Mouse (Mus musculus) bone marrow, adult 2 months (tissue): ENCODE measurements around the gene Pcsk7. TPM values are rescaled to one million over a fixed set of nuclear protein-coding genes. Genes with fewer than 3 reads are reported as not detected.

ENCODE experiments used
- H3K27ac ChIP-seq: fragments of 200-500 bp; 2 replicates; pipeline ENCODE4 v1.5.1; 2012; ENCODE audit warnings: low read depth, mild to moderate bottlenecking, control low read depth, inconsistent platforms, low read length; ENCODE audit not compliant: control insufficient read depth, poor library complexity, insufficient read depth
- H3K4me1 ChIP-seq: fragments of 200-500 bp; 2 replicates; pipeline ENCODE4 v1.6.1; 2011; ENCODE audit warnings: low read length; ENCODE audit not compliant: control insufficient read depth, insufficient read depth
- H3K4me3 ChIP-seq: fragments of 200-500 bp; replicated peaks from 2 replicates; pipeline ENCODE3; 2011; ENCODE audit warnings: mild to moderate bottlenecking, low read depth, low read length, control low read depth; ENCODE audit not compliant: control insufficient read depth
- CTCF ChIP-seq: fragments of 200-500 bp; IDR thresholded peaks from 2 replicates; pipeline ENCODE4 v1.5.1; 2011; ENCODE audit warnings: low read length, control low read depth; ENCODE audit not compliant: control insufficient read depth, insufficient read depth
- POLR2A ChIP-seq: fragments of 200-500 bp; IDR thresholded peaks from 2 replicates; pipeline ENCODE4 v1.6.1; 2011; ENCODE audit warnings: low read depth, mild to moderate bottlenecking, control low read depth, low read length, borderline replicate concordance; ENCODE audit not compliant: control insufficient read depth
- WGBS: fragments of 180-500 bp; shearing (Covaris S2); methylation state at CpG from one replicate; pipeline ENCODE4 v1.1.7; 2018; 5-methylcytosine and 5-hydroxymethylcytosine counted together
- polyA plus RNA-seq: library from polyadenylated mRNA; stranded (reverse); fragments of >200 nt; gene quantifications from 2 replicates; pipeline ENCODE4 v1.2.4, GENCODE M21; 2011; ENCODE audit warnings: low replicate concordance; ENCODE audit not compliant: missing spikeins, insufficient read depth, insufficient read length

Pcsk7 gene
- polyA plus RNA-seq, 1 experiment, result 24.5 TPM

GRCm38 (mm10) chr9:45931958-45932357 is 25.7 kb downstream of the Pcsk7 start:
- Histone ChIP-seq H3K27ac (no peak overlapping the region), H3K4me3 (no peak overlapping the region), H3K4me1 (no peaks in the 10 kb centered on the region)
- TF ChIP-seq CTCF (no peak), POLR2A (no peak)
- 8% methylated on average over 1 of the region's 1 CpGs for WGBS

GRCm38 (mm10) chr9:45932571-45933415 is 26.5 kb downstream of the Pcsk7 start:
- Histone ChIP-seq H3K27ac (no peak overlapping the region), H3K4me1 (no peaks in the 10 kb centered on the region), H3K4me3 (no peak overlapping the region)
- TF ChIP-seq POLR2A, result no peak
- TF ChIP-seq CTCF, result no peak
- WGBS, result 63% methylated on average over 11 of the region's 11 CpGs

- H3K4me3 ChIP-seq, result no peak within 1 kb of the TSS
- no peak within 1 kb of the TSS for H3K27ac ChIP-seq
- TF ChIP-seq CTCF, result no peak
- TF ChIP-seq POLR2A, result no peak
- no peaks in the 10 kb centered on the region for H3K4me1 ChIP-seq
- WGBS, result 65% methylated on average over 21 of the region's 21 CpGs
These were observed 29.4 kb downstream of the Pcsk7 start, which contains the start of gene Tagln for GRCm38 (mm10) chr9:45935628-45936210. TSS of gene Tagln (minus strand) at chr9:45936058.

- H3K4me3 ChIP-seq, result no peak overlapping the region
- 27% methylated on average over 3 of the region's 3 CpGs for WGBS
- TF ChIP-seq POLR2A (no peak), CTCF (peak; percentile 58)
These were observed 30.6 kb downstream of the Pcsk7 start for GRCm38 (mm10) chr9:45936883-45937282.

GRCm38 (mm10) chr9:45938088-45938487 is 31.8 kb downstream of the Pcsk7 start:
- Histone ChIP-seq H3K4me3 (no peak overlapping the region), H3K27ac (no peak overlapping the region), H3K4me1 (no peaks in the 10 kb centered on the region)
- 91% methylated on average over 8 of the region's 8 CpGs for WGBS
- TF ChIP-seq POLR2A, result no peak

More at GRCm38 (mm10) chr9:45936883-45937282, 30.6 kb downstream of the Pcsk7 start:
- Histone ChIP-seq H3K27ac (no peak overlapping the region), H3K4me1 (no peaks in the 10 kb centered on the region)

GRCm38 (mm10) chr9:45938952-45939637 is 32.8 kb downstream of the Pcsk7 start:
- H3K4me3 ChIP-seq, result no peak overlapping the region
- peaks cover under 1% of the 10 kb centered on the region; the same call in 1 of the 2 replicates for H3K4me1 ChIP-seq
- H3K27ac ChIP-seq, result no peak overlapping the region
- no peak for TF ChIP-seq POLR2A
- TF ChIP-seq CTCF, result no peak
- WGBS, result 69% methylated on average over 15 of the region's 15 CpGs

GRCm38 (mm10) chr9:45939794-45940193 is 33.5 kb downstream of the Pcsk7 start:
- peaks cover 4% of the 10 kb centered on the region for H3K4me1 ChIP-seq
- no peak overlapping the region for H3K27ac ChIP-seq
- no peak overlapping the region for H3K4me3 ChIP-seq
- WGBS, result 93% methylated on average over 6 of the region's 6 CpGs
- TF ChIP-seq CTCF (no peak), POLR2A (no peak)

GRCm38 (mm10) chr9:45941329-45941888 is 35.1 kb downstream of the Pcsk7 start:
- 89% methylated on average over 18 of the region's 18 CpGs for WGBS
- no peak for TF ChIP-seq POLR2A
- TF ChIP-seq CTCF, result no peak
- H3K27ac ChIP-seq, result no peak overlapping the region
- H3K4me3 ChIP-seq, result no peak overlapping the region
- peaks cover 8% of the 10 kb centered on the region for H3K4me1 ChIP-seq
